Mouse (Mus musculus): Measurements from ENCODE around the gene Galp. TPM values are rescaled to one million over a fixed set of nuclear protein-coding genes. Genes with fewer than 3 reads are reported as not detected.

Gene Galp
- polyA plus RNA-seq, 1 experiment from 2014 or later, result not detected

DNA sequence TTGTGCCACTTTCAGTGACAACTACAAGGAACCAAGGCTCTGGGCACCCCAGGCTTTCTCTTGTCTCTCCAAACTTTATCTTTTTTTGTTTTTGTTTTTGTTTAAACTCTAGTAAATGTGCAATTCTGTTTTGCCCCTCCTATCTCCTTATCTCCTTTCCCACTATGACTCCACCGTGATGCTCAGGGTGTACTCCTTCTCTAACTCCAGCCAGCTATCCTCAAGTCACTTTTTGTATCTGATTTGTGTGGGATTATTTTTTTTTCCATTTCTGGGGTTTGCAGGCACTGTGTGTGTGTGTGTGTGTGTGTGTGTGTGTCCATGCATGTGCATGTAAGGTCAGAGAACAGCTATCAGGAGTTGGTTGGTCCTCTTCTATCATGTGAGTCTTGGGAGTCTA, 39.4 kb upstream of the Galp start:
- H3K4me2 ChIP-seq (ENCODE audit: low read depth, low read length), result 0 out of 2 replicates have a peak overlapping the region, but pooled peaks have one; percentile 65
- no peak overlapping the region for H3K4me3 ChIP-seq (ENCODE audit: low read length)
- H3K27me3 ChIP-seq (replicated peaks; ENCODE audit: control insufficient read depth, insufficient read depth, low read length), result no peaks in the 10 kb centered on the region
- no peaks in the 10 kb centered on the region for H3K36me3 ChIP-seq (ENCODE audit: control insufficient read depth, insufficient read depth, low read length)
- ATAC-seq, result no peak
- H3K4me1 ChIP-seq (ENCODE audit: control insufficient read depth, insufficient read depth, low read length), result peaks cover 21% of the 10 kb centered on the region
- 56% methylated on average over 1 of the region's 1 CpGs for WGBS
- H3K9me3 ChIP-seq (ENCODE audit: control insufficient read depth, low read length), result no peaks in the 10 kb centered on the region
- no peak overlapping the region for H3K9ac ChIP-seq (ENCODE audit: low read depth, low read length)
- H3K27ac ChIP-seq (ENCODE audit: low read length), result peak overlapping the region; percentile 53; the same call in 1 of the 2 replicates

DNA sequence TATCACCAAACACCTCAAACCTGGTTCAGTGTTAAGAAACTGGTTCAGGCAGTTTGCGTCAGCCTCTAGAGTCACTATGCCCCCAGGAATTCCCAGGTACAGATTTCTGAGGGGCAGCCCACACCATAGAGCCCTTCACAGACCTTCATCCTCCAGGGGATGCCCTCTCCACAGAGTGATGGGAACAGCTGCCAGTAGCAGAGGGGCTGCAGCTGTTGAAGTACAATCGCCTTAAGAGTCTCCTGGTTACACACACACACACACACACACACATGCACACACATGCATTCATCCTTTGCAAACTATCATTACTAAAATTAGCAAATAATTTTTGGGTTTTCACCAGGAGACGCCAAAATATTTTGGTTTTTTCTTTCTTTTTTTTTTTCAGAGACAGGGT, 37.3 kb upstream of the Galp start:
- WGBS, result 81% methylated on average over 3 of the region's 3 CpGs
- H3K4me2 ChIP-seq (ENCODE audit: low read depth, low read length), result no peak overlapping the region
- ATAC-seq, result no peak
- no peaks in the 10 kb centered on the region for H3K9me3 ChIP-seq (ENCODE audit: control insufficient read depth, low read length)
- H3K27me3 ChIP-seq (replicated peaks; ENCODE audit: control insufficient read depth, insufficient read depth, low read length), result no peaks in the 10 kb centered on the region
- H3K9ac ChIP-seq (ENCODE audit: low read depth, low read length), result no peak overlapping the region
- H3K27ac ChIP-seq (ENCODE audit: low read length), result no peak overlapping the region
- no peaks in the 10 kb centered on the region for H3K36me3 ChIP-seq (ENCODE audit: control insufficient read depth, insufficient read depth, low read length)
- peaks cover 4% of the 10 kb centered on the region for H3K4me1 ChIP-seq (ENCODE audit: control insufficient read depth, insufficient read depth, low read length)
- H3K4me3 ChIP-seq (ENCODE audit: low read length), result no peak overlapping the region

DNA sequence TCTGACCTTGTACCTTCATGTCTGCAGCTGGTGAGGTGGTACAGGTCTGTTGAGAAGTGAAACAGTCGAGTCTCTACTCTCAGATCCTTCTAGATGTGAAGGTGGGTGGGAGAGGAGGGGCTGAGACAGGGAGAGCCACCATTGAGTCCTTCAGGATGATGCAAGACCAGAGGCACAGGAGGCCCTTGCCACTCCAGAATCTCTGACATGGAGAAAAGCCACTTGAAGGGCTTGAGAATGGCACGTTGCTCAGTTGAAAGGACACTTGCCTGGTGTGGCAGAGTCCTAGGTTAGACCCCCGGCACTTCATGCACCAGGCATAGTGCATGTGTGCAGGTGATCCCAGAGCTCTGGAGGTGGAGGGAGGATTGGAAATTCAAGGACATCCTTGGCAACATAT, 35.3 kb upstream of the Galp start:
- H3K4me3 ChIP-seq (ENCODE audit: low read length), result no peak overlapping the region
- peaks cover 3% of the 10 kb centered on the region; the same call in 1 of the 2 replicates for H3K4me1 ChIP-seq (ENCODE audit: control insufficient read depth, insufficient read depth, low read length)
- H3K27ac ChIP-seq (ENCODE audit: low read length), result no peak overlapping the region
- no peak for ATAC-seq
- no peaks in the 10 kb centered on the region for H3K27me3 ChIP-seq (replicated peaks; ENCODE audit: control insufficient read depth, insufficient read depth, low read length)
- H3K9ac ChIP-seq (ENCODE audit: low read depth, low read length), result no peak overlapping the region
- H3K4me2 ChIP-seq (ENCODE audit: low read depth, low read length), result no peak overlapping the region
- H3K9me3 ChIP-seq (ENCODE audit: control insufficient read depth, low read length), result no peaks in the 10 kb centered on the region
- 59% methylated on average over 3 of the region's 3 CpGs for WGBS
- H3K36me3 ChIP-seq (ENCODE audit: control insufficient read depth, insufficient read depth, low read length), result no peaks in the 10 kb centered on the region

DNA sequence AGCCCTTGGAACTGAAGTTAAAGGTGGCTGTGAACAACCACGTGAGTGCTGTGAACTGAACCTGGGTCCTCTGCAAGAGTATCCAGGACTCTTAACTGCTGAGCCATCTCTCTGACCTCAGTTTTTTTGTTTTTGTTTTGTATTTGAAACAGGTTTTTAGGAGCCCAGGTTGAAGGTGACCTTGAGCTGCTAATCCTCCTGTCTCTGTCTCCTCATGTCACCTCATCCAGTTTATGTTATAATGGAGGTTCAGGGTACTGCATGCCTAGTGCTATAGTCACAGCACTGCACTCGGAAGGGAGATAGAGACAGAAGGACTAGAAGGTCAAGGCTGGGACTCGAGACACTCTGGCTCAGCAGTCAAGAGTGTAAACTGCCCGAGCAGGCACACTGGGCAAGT, 34.7 kb upstream of the Galp start:
- H3K9ac ChIP-seq (ENCODE audit: low read depth, low read length), result no peak overlapping the region
- ATAC-seq, result no peak
- no peaks in the 10 kb centered on the region for H3K9me3 ChIP-seq (ENCODE audit: control insufficient read depth, low read length)
- no peak overlapping the region for H3K4me2 ChIP-seq (ENCODE audit: low read depth, low read length)
- H3K4me1 ChIP-seq (ENCODE audit: control insufficient read depth, insufficient read depth, low read length), result no peaks in the 10 kb centered on the region
- WGBS, result 76% methylated on average over 4 of the region's 4 CpGs
- no peaks in the 10 kb centered on the region for H3K36me3 ChIP-seq (ENCODE audit: control insufficient read depth, insufficient read depth, low read length)
- H3K27me3 ChIP-seq (replicated peaks; ENCODE audit: control insufficient read depth, insufficient read depth, low read length), result no peaks in the 10 kb centered on the region
- H3K27ac ChIP-seq (ENCODE audit: low read length), result no peak overlapping the region
- H3K4me3 ChIP-seq (ENCODE audit: low read length), result no peak overlapping the region

DNA sequence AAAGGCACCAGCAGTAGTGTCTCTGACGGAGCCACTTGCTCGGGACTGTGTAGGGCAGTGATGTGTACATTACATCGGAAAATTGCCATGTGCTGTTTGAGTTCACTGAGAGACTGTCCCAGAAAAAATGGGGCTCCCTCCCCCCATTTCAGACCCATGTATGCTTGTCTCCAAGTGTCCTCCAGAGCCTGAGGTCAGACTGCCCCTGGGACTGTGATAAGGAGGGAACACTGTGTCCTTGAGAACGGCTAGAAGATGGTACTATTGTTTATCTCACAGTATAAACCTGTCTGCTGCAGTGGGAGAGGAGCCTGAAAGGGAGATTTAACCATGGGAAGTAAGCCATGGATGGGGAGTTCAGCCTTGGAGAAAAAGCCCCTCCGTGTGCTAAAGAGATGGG, 32.2 kb upstream of the Galp start:
- no peak overlapping the region for H3K9ac ChIP-seq (ENCODE audit: low read depth, low read length)
- no peaks in the 10 kb centered on the region for H3K9me3 ChIP-seq (ENCODE audit: control insufficient read depth, low read length)
- no peaks in the 10 kb centered on the region for H3K36me3 ChIP-seq (ENCODE audit: control insufficient read depth, insufficient read depth, low read length)
- H3K4me1 ChIP-seq (ENCODE audit: control insufficient read depth, insufficient read depth, low read length), result no peaks in the 10 kb centered on the region
- H3K4me3 ChIP-seq (ENCODE audit: low read length), result no peak overlapping the region
- H3K4me2 ChIP-seq (ENCODE audit: low read depth, low read length), result no peak overlapping the region
- no peaks in the 10 kb centered on the region for H3K27me3 ChIP-seq (replicated peaks; ENCODE audit: control insufficient read depth, insufficient read depth, low read length)
- WGBS, result 55% methylated on average over 5 of the region's 5 CpGs
- ATAC-seq, result no peak
- no peak overlapping the region for H3K27ac ChIP-seq (ENCODE audit: low read length)

DNA sequence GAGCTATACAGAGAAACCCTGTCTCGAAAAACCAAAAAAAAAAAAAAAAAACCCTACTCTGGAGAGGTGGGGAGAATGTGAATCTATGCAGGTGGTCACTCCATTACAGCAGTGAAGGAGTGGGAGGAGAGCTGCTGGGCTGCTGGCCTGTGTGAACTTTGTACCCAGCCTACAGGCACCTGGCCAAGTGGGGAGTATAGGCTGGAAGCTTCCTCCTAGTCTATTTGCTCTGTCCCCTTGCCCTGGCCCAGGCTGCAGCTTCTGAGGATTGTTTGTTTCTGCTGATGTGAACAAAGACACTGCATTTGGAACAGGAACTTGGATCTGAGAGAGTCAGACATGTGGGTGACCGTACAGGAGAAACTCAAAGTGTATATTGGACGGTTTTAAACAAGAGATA, 27.5 kb upstream of the Galp start:
- H3K27ac ChIP-seq (ENCODE audit: low read length), result peak overlapping the region; percentile 73
- H3K4me3 ChIP-seq (ENCODE audit: low read length), result no peak overlapping the region
- H3K36me3 ChIP-seq (ENCODE audit: control insufficient read depth, insufficient read depth, low read length), result no peaks in the 10 kb centered on the region
- ATAC-seq, result peak; percentile 55
- H3K27me3 ChIP-seq (replicated peaks; ENCODE audit: control insufficient read depth, insufficient read depth, low read length), result no peaks in the 10 kb centered on the region
- WGBS, result 49% methylated on average over 3 of the region's 3 CpGs
- H3K9me3 ChIP-seq (ENCODE audit: control insufficient read depth, low read length), result no peaks in the 10 kb centered on the region
- H3K4me2 ChIP-seq (ENCODE audit: low read depth, low read length), result no peak overlapping the region
- H3K4me1 ChIP-seq (ENCODE audit: control insufficient read depth, insufficient read depth, low read length), result 0 out of 2 replicates have a peak, but pooled peaks cover 5% of the 10 kb centered on the region
- no peak overlapping the region for H3K9ac ChIP-seq (ENCODE audit: low read depth, low read length)

DNA sequence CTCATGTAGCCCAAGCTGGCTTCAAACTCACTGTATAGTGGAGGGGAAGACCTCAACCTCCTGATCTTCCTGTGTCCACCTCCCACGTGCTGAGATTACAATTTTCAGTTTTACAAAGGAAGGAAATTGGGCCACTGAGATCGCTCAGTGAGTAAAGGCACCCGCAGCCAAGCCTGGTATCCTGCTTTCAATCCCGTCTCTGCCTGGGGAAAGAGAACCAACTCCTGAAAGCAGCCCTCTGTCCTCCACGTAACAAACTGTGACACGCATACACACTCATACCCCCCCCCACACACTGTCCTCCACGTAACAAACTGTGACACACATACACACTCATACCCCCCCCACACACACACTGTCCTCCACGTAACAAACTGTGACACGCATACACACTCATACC, 26.5 kb upstream of the Galp start:
- H3K4me1 ChIP-seq (ENCODE audit: control insufficient read depth, insufficient read depth, low read length), result peaks cover 9% of the 10 kb centered on the region; the same call in 1 of the 2 replicates
- 0 out of 2 replicates have a peak overlapping the region, but pooled peaks have one; percentile 23 for H3K27ac ChIP-seq (ENCODE audit: low read length)
- no peaks in the 10 kb centered on the region for H3K9me3 ChIP-seq (ENCODE audit: control insufficient read depth, low read length)
- H3K27me3 ChIP-seq (replicated peaks; ENCODE audit: control insufficient read depth, insufficient read depth, low read length), result no peaks in the 10 kb centered on the region
- H3K9ac ChIP-seq (ENCODE audit: low read depth, low read length), result no peak overlapping the region
- H3K36me3 ChIP-seq (ENCODE audit: control insufficient read depth, insufficient read depth, low read length), result no peaks in the 10 kb centered on the region
- no peak overlapping the region for H3K4me3 ChIP-seq (ENCODE audit: low read length)
- no peak overlapping the region for H3K4me2 ChIP-seq (ENCODE audit: low read depth, low read length)
- WGBS, result 72% methylated on average over 9 of the region's 9 CpGs
- no peak for ATAC-seq

DNA sequence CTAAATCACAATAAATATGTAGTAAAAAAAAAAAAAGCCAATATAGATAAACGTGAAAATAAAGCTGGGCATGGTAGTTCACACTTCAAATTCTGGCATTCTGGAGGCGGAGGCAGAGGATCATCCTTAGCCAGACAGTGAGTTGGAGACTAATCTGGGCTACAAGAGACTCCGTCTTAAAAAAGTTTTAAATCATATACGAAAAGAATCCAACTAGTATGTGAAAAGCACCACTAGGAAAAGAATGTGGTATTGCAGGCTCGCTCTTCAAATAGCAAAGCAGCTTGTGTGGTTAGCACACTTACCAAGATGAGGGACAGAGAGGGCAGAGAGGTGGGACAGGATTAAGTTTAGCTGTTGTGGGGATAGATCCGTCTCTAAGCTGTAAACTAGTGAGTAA, 26.0 kb upstream of the Galp start:
- peaks cover 9% of the 10 kb centered on the region; the same call in 1 of the 2 replicates for H3K4me1 ChIP-seq (ENCODE audit: control insufficient read depth, insufficient read depth, low read length)
- no peaks in the 10 kb centered on the region for H3K27me3 ChIP-seq (replicated peaks; ENCODE audit: control insufficient read depth, insufficient read depth, low read length)
- peak overlapping the region; percentile 90 for H3K4me2 ChIP-seq (ENCODE audit: low read depth, low read length)
- no peaks in the 10 kb centered on the region for H3K9me3 ChIP-seq (ENCODE audit: control insufficient read depth, low read length)
- 41% methylated on average over 6 of the region's 6 CpGs for WGBS
- peak overlapping the region; percentile 69; the same call in 1 of the 2 replicates for H3K9ac ChIP-seq (ENCODE audit: low read depth, low read length)
- no peak for ATAC-seq
- H3K36me3 ChIP-seq (ENCODE audit: control insufficient read depth, insufficient read depth, low read length), result no peaks in the 10 kb centered on the region
- H3K27ac ChIP-seq (ENCODE audit: low read length), result peak overlapping the region; percentile 85
- H3K4me3 ChIP-seq (ENCODE audit: low read length), result peak overlapping the region; percentile 58; the same call in 1 of the 2 replicates

DNA sequence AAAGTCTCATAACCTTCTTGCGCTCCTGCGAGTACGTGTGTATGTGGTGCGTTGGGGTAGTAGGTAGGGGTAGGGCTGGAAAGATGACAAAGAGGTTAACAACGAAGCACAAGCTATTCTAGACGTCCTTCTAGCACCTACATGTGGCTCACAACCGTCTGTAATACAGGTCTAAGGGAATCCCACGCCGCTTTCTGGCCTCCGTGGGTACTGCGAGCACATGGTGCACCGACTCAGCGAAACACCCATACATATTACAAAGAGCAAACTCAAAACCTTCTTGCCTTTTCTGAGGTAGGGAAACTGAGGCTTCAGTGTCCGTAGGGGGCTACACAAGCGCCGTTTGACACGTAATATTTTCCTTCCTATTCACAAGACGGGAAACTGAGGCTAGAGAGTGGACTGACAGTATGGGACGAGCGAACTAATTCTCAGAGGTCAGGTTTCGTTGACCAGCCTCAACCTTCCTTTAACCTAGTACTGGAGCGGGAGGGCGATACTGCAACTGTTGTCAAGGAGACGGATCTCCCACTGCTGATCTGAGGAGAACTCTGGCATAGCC, 25.4 kb upstream of the Galp start:
- peak overlapping the region; percentile 58 for H3K4me3 ChIP-seq (ENCODE audit: low read length)
- H3K9me3 ChIP-seq (ENCODE audit: control insufficient read depth, low read length), result no peaks in the 10 kb centered on the region
- H3K4me2 ChIP-seq (ENCODE audit: low read depth, low read length), result peak overlapping the region; percentile 90
- peak overlapping the region; percentile 85 for H3K27ac ChIP-seq (ENCODE audit: low read length)
- no peaks in the 10 kb centered on the region for H3K36me3 ChIP-seq (ENCODE audit: control insufficient read depth, insufficient read depth, low read length)
- peak; percentile 43 for ATAC-seq
- H3K9ac ChIP-seq (ENCODE audit: low read depth, low read length), result peak overlapping the region; percentile 69
- WGBS, result under 1% methylated on average over 24 of the region's 24 CpGs
- no peaks in the 10 kb centered on the region for H3K27me3 ChIP-seq (replicated peaks; ENCODE audit: control insufficient read depth, insufficient read depth, low read length)
- peaks cover 9% of the 10 kb centered on the region; the same call in 1 of the 2 replicates for H3K4me1 ChIP-seq (ENCODE audit: control insufficient read depth, insufficient read depth, low read length)
